Mouse (Mus musculus): ENCODE results near the gene Cycs. TPM values are rescaled to one million over a fixed set of nuclear protein-coding genes. Genes with fewer than 3 reads are reported as not detected.

The Cycs gene
- polyA plus RNA-seq (2012; fragmentation: generic; extraction: Trizol) = 65.5 TPM
- long read RNA-seq, experiment 1, transcript Cycs-201 (2 exons, 607 nt) = minor isoform, 5 of 251 reads
- long read RNA-seq, experiment 1, transcript Cycs-202 (3 exons, 3,123 nt) = major isoform, 244 of 251 reads
- long read RNA-seq, experiment 1, partial matches to known transcripts = 0 of 251 reads
- long read RNA-seq, experiment 1, other reads (novel, unspliced or antisense) = 2 of 251 reads
- long read RNA-seq, experiment 2, transcript Cycs-202 (3 exons, 3,123 nt) = major isoform, 83 of 83 reads
- long read RNA-seq, experiment 2, partial matches to known transcripts = 0 of 83 reads
- long read RNA-seq, experiment 2, other reads (novel, unspliced or antisense) = 0 of 83 reads

- H3K79me3 ChIP-seq (ENCODE audit: low read depth) = peaks cover 13% of the 10 kb centered on the region
- H3K36me3 ChIP-seq (ENCODE audit: control insufficient read depth, insufficient read depth) = peaks cover 25% of the 10 kb centered on the region
- peak within 1 kb of the TSS; percentile 74 for H3ac ChIP-seq (ENCODE audit: control insufficient read depth, insufficient read length, low read depth)
- TF ChIP-seq CEBPB (IDR thresholded peaks at IDR 0.05; ENCODE audit: low read depth) (no peak), MAX (IDR thresholded peaks at IDR 0.05) (peak; percentile 85)
- H3K4me3 ChIP-seq (ENCODE audit: insufficient read depth, poor library complexity, severe bottlenecking) = peak within 1 kb of the TSS; percentile 50
- peaks cover 16% of the 10 kb centered on the region for H3K79me2 ChIP-seq (ENCODE audit: control insufficient read depth, insufficient read depth)
- H3K27me3 ChIP-seq (ENCODE audit: control insufficient read depth, insufficient read depth, insufficient read length) = no peaks in the 10 kb centered on the region
Observed at GRCm38 (mm10) chr6:50566141-50566996, at the start of gene Cycs. TSS of gene Cycs (minus strand) at chr6:50566538.

- H3K79me3 ChIP-seq (ENCODE audit: low read depth) = no peaks in the 10 kb centered on the region
- H3K27me3 ChIP-seq (ENCODE audit: control insufficient read depth, insufficient read depth, insufficient read length) = peaks cover 18% of the 10 kb centered on the region
- H3K79me2 ChIP-seq (ENCODE audit: control insufficient read depth, insufficient read depth) = no peaks in the 10 kb centered on the region
- H3K36me3 ChIP-seq (ENCODE audit: control insufficient read depth, insufficient read depth) = no peaks in the 10 kb centered on the region
- TF ChIP-seq MYOD1 (IDR thresholded peaks at IDR 0.05; ENCODE audit: control insufficient read depth, insufficient read length, low read depth) = no peak
- peak; percentile 26 for TF ChIP-seq CTCF (IDR thresholded peaks at IDR 0.05; ENCODE audit: control insufficient read depth, insufficient read depth, insufficient read length)
- no peak for TF ChIP-seq MAX (IDR thresholded peaks at IDR 0.05)
- TF ChIP-seq CEBPB (IDR thresholded peaks at IDR 0.05; ENCODE audit: low read depth) = no peak
- TF ChIP-seq MYOG (IDR thresholded peaks at IDR 0.05; ENCODE audit: control insufficient read depth, extremely low read depth, insufficient read length) = no peak
- no peak for TF ChIP-seq FOSL1 (IDR thresholded peaks at IDR 0.05; ENCODE audit: insufficient read depth, low read length, poor library complexity, severe bottlenecking)
- no peak overlapping the region for H3K4me3 ChIP-seq (ENCODE audit: insufficient read depth, poor library complexity, severe bottlenecking)
- H3ac ChIP-seq (ENCODE audit: control insufficient read depth, insufficient read length, low read depth) = no peak overlapping the region
Observed at GRCm38 (mm10) chr6:50601620-50602019, 35.3 kb upstream of the Cycs start.

- peaks cover 13% of the 10 kb centered on the region for H3K27me3 ChIP-seq (ENCODE audit: control insufficient read depth, insufficient read depth, insufficient read length)
- no peaks in the 10 kb centered on the region for H3K79me2 ChIP-seq (ENCODE audit: control insufficient read depth, insufficient read depth)
- no peak overlapping the region for H3K4me3 ChIP-seq (ENCODE audit: insufficient read depth, poor library complexity, severe bottlenecking)
- no peaks in the 10 kb centered on the region for H3K36me3 ChIP-seq (ENCODE audit: control insufficient read depth, insufficient read depth)
- TF ChIP-seq MYOD1 (IDR thresholded peaks at IDR 0.05; ENCODE audit: control insufficient read depth, insufficient read length, low read depth) (no peak), CTCF (IDR thresholded peaks at IDR 0.05; ENCODE audit: control insufficient read depth, insufficient read depth, insufficient read length) (no peak), MYOG (IDR thresholded peaks at IDR 0.05; ENCODE audit: control insufficient read depth, extremely low read depth, insufficient read length) (no peak), MAX (IDR thresholded peaks at IDR 0.05) (no peak), USF1 (IDR thresholded peaks at IDR 0.05; ENCODE audit: low read depth) (no peak), CEBPB (IDR thresholded peaks at IDR 0.05; ENCODE audit: low read depth) (no peak), FOSL1 (IDR thresholded peaks at IDR 0.05; ENCODE audit: insufficient read depth, low read length, poor library complexity, severe bottlenecking) (no peak)
- H3ac ChIP-seq (ENCODE audit: control insufficient read depth, insufficient read length, low read depth) = no peak overlapping the region
- no peaks in the 10 kb centered on the region for H3K79me3 ChIP-seq (ENCODE audit: low read depth)
Observed at GRCm38 (mm10) chr6:50598560-50598959, 32.2 kb upstream of the Cycs start.

- H3K4me3 ChIP-seq (ENCODE audit: insufficient read depth, poor library complexity, severe bottlenecking) = no peak within 1 kb of the TSS
- TF ChIP-seq CTCF (IDR thresholded peaks at IDR 0.05; ENCODE audit: control insufficient read depth, insufficient read depth, insufficient read length) (peak; percentile 58), MYOD1 (IDR thresholded peaks at IDR 0.05; ENCODE audit: control insufficient read depth, insufficient read length, low read depth) (no peak)
- no peaks in the 10 kb centered on the region for H3K36me3 ChIP-seq (ENCODE audit: control insufficient read depth, insufficient read depth)
- no peaks in the 10 kb centered on the region for H3K79me3 ChIP-seq (ENCODE audit: low read depth)
- H3K79me2 ChIP-seq (ENCODE audit: control insufficient read depth, insufficient read depth) = no peaks in the 10 kb centered on the region
- no peak within 1 kb of the TSS for H3ac ChIP-seq (ENCODE audit: control insufficient read depth, insufficient read length, low read depth)
- H3K27me3 ChIP-seq (ENCODE audit: control insufficient read depth, insufficient read depth, insufficient read length) = peaks cover 18% of the 10 kb centered on the region
Observed at GRCm38 (mm10) chr6:50596301-50597211, 30.2 kb upstream of the Cycs start, which contains the start of gene 4921507P07Rik. TSS of gene 4921507P07Rik (minus strand) at chr6:50596632.

GRCm38 (mm10) chr6:50594372-50594771 is 28.0 kb upstream of the Cycs start:
- no peak for TF ChIP-seq MYOD1 (IDR thresholded peaks at IDR 0.05; ENCODE audit: control insufficient read depth, insufficient read length, low read depth)
- TF ChIP-seq FOSL1 (IDR thresholded peaks at IDR 0.05; ENCODE audit: insufficient read depth, low read length, poor library complexity, severe bottlenecking) = no peak
- no peak for TF ChIP-seq USF1 (IDR thresholded peaks at IDR 0.05; ENCODE audit: low read depth)
- TF ChIP-seq MAX (IDR thresholded peaks at IDR 0.05) = no peak
- no peak for TF ChIP-seq CTCF (IDR thresholded peaks at IDR 0.05; ENCODE audit: control insufficient read depth, insufficient read depth, insufficient read length)
- H3K4me3 ChIP-seq (ENCODE audit: insufficient read depth, poor library complexity, severe bottlenecking) = no peak overlapping the region
- no peaks in the 10 kb centered on the region for H3K36me3 ChIP-seq (ENCODE audit: control insufficient read depth, insufficient read depth)

More at GRCm38 (mm10) chr6:50594372-50594771, 28.0 kb upstream of the Cycs start:
- Histone ChIP-seq H3K79me3 (ENCODE audit: low read depth) (no peaks in the 10 kb centered on the region), H3K27me3 (ENCODE audit: control insufficient read depth, insufficient read depth, insufficient read length) (peaks cover 14% of the 10 kb centered on the region), H3ac (ENCODE audit: control insufficient read depth, insufficient read length, low read depth) (no peak overlapping the region), H3K79me2 (ENCODE audit: control insufficient read depth, insufficient read depth) (no peaks in the 10 kb centered on the region)

Measured in C2C12 (cell line).